Mouse (Mus musculus) spleen, adult 2 months (tissue): ENCODE measurements around the gene Tpm1. TPM values are rescaled to one million over a fixed set of nuclear protein-coding genes. Genes with fewer than 3 reads are reported as not detected.

Experiments
- DNase-seq, 2 experiments: peaks; one replicate each; pipeline versions ENCODE4 v3.0.0 to v3.0.0-alpha.2; 2012 to 2021; ENCODE audit warnings: low spot score in 2 of 2, low read depth in 1 of 2
- H3K27ac ChIP-seq: fragments of 200-500 bp; 2 replicates; pipeline ENCODE4 v1.5.1; 2012; ENCODE audit warnings: low read length, inconsistent platforms; ENCODE audit not compliant: insufficient read depth
- H3K27me3 ChIP-seq: fragments of 200-500 bp; 2 replicates; pipeline ENCODE4 v1.6.1; 2012; ENCODE audit warnings: mild to moderate bottlenecking, moderate library complexity, low read length, inconsistent platforms; ENCODE audit not compliant: control insufficient read depth, insufficient read depth
- H3K36me3 ChIP-seq: fragments of 200-500 bp; 2 replicates; pipeline ENCODE4 v1.6.1; 2012; ENCODE audit warnings: mild to moderate bottlenecking, low read length, inconsistent platforms; ENCODE audit not compliant: control insufficient read depth, insufficient read depth
- H3K4me1 ChIP-seq: fragments of 200-500 bp; 2 replicates; pipeline ENCODE4 v1.6.1; 2011; ENCODE audit warnings: inconsistent platforms; ENCODE audit not compliant: control insufficient read depth, insufficient read depth, insufficient read length
- H3K4me3 ChIP-seq: fragments of 200-500 bp; 2 replicates; pipeline ENCODE4 v1.5.1; 2011; ENCODE audit warnings: mild to moderate bottlenecking, inconsistent platforms; ENCODE audit not compliant: insufficient read depth, insufficient read length; ENCODE audit errors: extremely low read depth
- CTCF ChIP-seq: fragments of 200-500 bp; IDR thresholded peaks from 2 replicates; pipeline ENCODE4 v1.5.1; 2011; ENCODE audit warnings: mild to moderate bottlenecking, inconsistent platforms; ENCODE audit not compliant: insufficient read depth, insufficient read length, insufficient replicate concordance; ENCODE audit errors: extremely low read depth
- POLR2A ChIP-seq: fragments of 200-500 bp; IDR thresholded peaks from 2 replicates; pipeline ENCODE4 v1.6.1; 2011; ENCODE audit warnings: low read depth, low read length, inconsistent platforms
- WGBS: fragments of 180-500 bp; shearing (Covaris S2); methylation state at CpG from one replicate; pipeline ENCODE4 v1.1.7; 2018; 5-methylcytosine and 5-hydroxymethylcytosine counted together
- polyA plus RNA-seq: library from polyadenylated mRNA; depleted of rRNA; stranded (reverse); fragments of >200 nt; gene quantifications from 2 replicates; pipeline ENCODE4 v1.2.3, GENCODE M21; 2012

The Tpm1 gene
- polyA plus RNA-seq, 1 experiment, result 39.0 TPM

GRCm38 (mm10) chr9:66988198-66988887 is 60.9 kb downstream of the Tpm1 start:
- no peak for DNase-seq
- no peak overlapping the region for H3K27ac ChIP-seq
- no peak overlapping the region for H3K4me3 ChIP-seq
- H3K36me3 ChIP-seq, result no peaks in the 10 kb centered on the region
- 77% methylated on average over 11 of the region's 11 CpGs for WGBS
- TF ChIP-seq POLR2A, result no peak
- no peak for TF ChIP-seq CTCF
- H3K27me3 ChIP-seq, result no peaks in the 10 kb centered on the region
- H3K4me1 ChIP-seq, result no peaks in the 10 kb centered on the region

- no peaks in the 10 kb centered on the region for H3K36me3 ChIP-seq
- peak in 1 of 2 experiments; percentile 31 for DNase-seq
- 28% methylated on average over 7 of the region's 7 CpGs for WGBS
Measured at GRCm38 (mm10) chr9:66985377-66985776, 63.8 kb downstream of the Tpm1 start.

GRCm38 (mm10) chr9:66982085-66982484 is 67.1 kb downstream of the Tpm1 start:
- WGBS, result 89% methylated on average over 7 of the region's 7 CpGs
- Histone ChIP-seq H3K27ac (no peak overlapping the region), H3K27me3 (no peaks in the 10 kb centered on the region), H3K4me3 (no peak overlapping the region), H3K4me1 (no peaks in the 10 kb centered on the region), H3K36me3 (no peaks in the 10 kb centered on the region)
- no peak for DNase-seq
- TF ChIP-seq CTCF (no peak), POLR2A (no peak)

More at GRCm38 (mm10) chr9:66985377-66985776, 63.8 kb downstream of the Tpm1 start:
- H3K4me1 ChIP-seq, result no peaks in the 10 kb centered on the region
- H3K27ac ChIP-seq, result no peak overlapping the region
- no peak overlapping the region for H3K4me3 ChIP-seq
- TF ChIP-seq POLR2A, result no peak
- no peaks in the 10 kb centered on the region for H3K27me3 ChIP-seq

GRCm38 (mm10) chr9:66980458-66980857 is 68.7 kb downstream of the Tpm1 start:
- Histone ChIP-seq H3K27ac (no peak overlapping the region), H3K4me3 (no peak overlapping the region), H3K36me3 (no peaks in the 10 kb centered on the region), H3K27me3 (no peaks in the 10 kb centered on the region), H3K4me1 (peaks cover 5% of the 10 kb centered on the region; the same call in 1 of the 2 replicates)
- DNase-seq, result peak; percentile 52 to 62
- TF ChIP-seq POLR2A, result no peak
- TF ChIP-seq CTCF, result peak; percentile 66; the same call in 1 of the 2 replicates
- WGBS, result 7% methylated on average over 5 of the region's 5 CpGs

- no peak for DNase-seq
- Histone ChIP-seq H3K36me3 (no peaks in the 10 kb centered on the region), H3K4me1 (peaks cover 5% of the 10 kb centered on the region; the same call in 1 of the 2 replicates), H3K27ac (no peak overlapping the region), H3K4me3 (no peak overlapping the region), H3K27me3 (no peaks in the 10 kb centered on the region)
- WGBS, result 55% methylated on average over 1 of the region's 1 CpGs
- no peak for TF ChIP-seq CTCF
- no peak for TF ChIP-seq POLR2A
Measured at GRCm38 (mm10) chr9:66978468-66978867, 70.7 kb downstream of the Tpm1 start.

GRCm38 (mm10) chr9:66977982-66978381 is 71.2 kb downstream of the Tpm1 start:
- 30% methylated on average over 1 of the region's 1 CpGs for WGBS
- peak; percentile 12 to 32 for DNase-seq
- no peaks in the 10 kb centered on the region for H3K27me3 ChIP-seq
- no peak overlapping the region for H3K4me3 ChIP-seq
- no peak for TF ChIP-seq POLR2A
- TF ChIP-seq CTCF, result no peak
- H3K27ac ChIP-seq, result peak overlapping the region; percentile 88
- no peaks in the 10 kb centered on the region for H3K36me3 ChIP-seq
- H3K4me1 ChIP-seq, result peaks cover 5% of the 10 kb centered on the region; the same call in 1 of the 2 replicates

- no peaks in the 10 kb centered on the region for H3K27me3 ChIP-seq
Measured at GRCm38 (mm10) chr9:66977121-66977520, 72.1 kb downstream of the Tpm1 start.

More at GRCm38 (mm10) chr9:66977121-66977520, 72.1 kb downstream of the Tpm1 start:
- Histone ChIP-seq H3K4me1 (peaks cover 5% of the 10 kb centered on the region; the same call in 1 of the 2 replicates), H3K27ac (no peak overlapping the region), H3K36me3 (no peaks in the 10 kb centered on the region), H3K4me3 (no peak overlapping the region)
- 72% methylated on average over 5 of the region's 5 CpGs for WGBS
- DNase-seq, result no peak
- TF ChIP-seq POLR2A, result no peak
- no peak for TF ChIP-seq CTCF
